Mouse (Mus musculus) olfactory bulb, adult 2 months (tissue): ENCODE results near the gene Arhgap29.

ENCODE experiments used
- CTCF ChIP-seq: fragments of 200-500 bp; IDR thresholded peaks from 2 replicates; pipeline ENCODE4 v1.5.1; 2012; ENCODE audit warnings: low read depth, mild to moderate bottlenecking, low read length, moderate library complexity; ENCODE audit not compliant: insufficient read depth
- POLR2A ChIP-seq: fragments of 200-500 bp; IDR thresholded peaks from 2 replicates; pipeline ENCODE4 v1.6.1; 2012; ENCODE audit warnings: mild to moderate bottlenecking, low read depth, low read length, moderate library complexity; ENCODE audit not compliant: insufficient read depth

GRCm38 (mm10) chr3:121932815-121933214 is 19.5 kb upstream of the Arhgap29 start:
- no peak for TF ChIP-seq CTCF
- no peak for TF ChIP-seq POLR2A
